Mouse (Mus musculus): ENCODE measurements around the gene Tm4sf5.
"Not testable (repeated sequence)": the region's sequence is repeated elsewhere in the genome, so short reads cannot be mapped to it uniquely, and the experiment has no call there.

Tm4sf5 gene

GRCm38 (mm10) chr11:70509753-70510564 lies 4.9 kb downstream of the Tm4sf5 start:
- DNase-seq (ENCODE audit: low read depth, low spot score): peak; percentile 85

- no peak for DNase-seq (ENCODE audit: low read depth, low spot score)
Measured at GRCm38 (mm10) chr11:70511242-70511641, 6.2 kb downstream of the Tm4sf5 start.

- no peak for DNase-seq (ENCODE audit: low read depth, low spot score)
Measured at GRCm38 (mm10) chr11:70511825-70512224, 6.8 kb downstream of the Tm4sf5 start.

GRCm38 (mm10) chr11:70512709-70513342 lies 7.8 kb downstream of the Tm4sf5 start:
- DNase-seq (ENCODE audit: low read depth, low spot score): no peak

- no peak for DNase-seq (ENCODE audit: low read depth, low spot score)
Measured at GRCm38 (mm10) chr11:70513520-70513919, 8.5 kb downstream of the Tm4sf5 start.

- no peak for DNase-seq (ENCODE audit: low read depth, low spot score)
Measured at GRCm38 (mm10) chr11:70514288-70514687, 9.2 kb downstream of the Tm4sf5 start, which contains the start of gene Vmo1. Gene Vmo1 (minus strand): TSS chr11:70514616.

- peak; percentile 76 for DNase-seq (ENCODE audit: low read depth, low spot score)
Measured at GRCm38 (mm10) chr11:70516352-70516751, 11.3 kb downstream of the Tm4sf5 start.

GRCm38 (mm10) chr11:70518436-70518835 lies 13.4 kb downstream of the Tm4sf5 start:
- DNase-seq (ENCODE audit: low read depth, low spot score): no peak

GRCm38 (mm10) chr11:70518923-70519322 lies 13.9 kb downstream of the Tm4sf5 start, which contains the start of gene Gltpd2:
Gene Gltpd2 (plus strand): TSS chr11:70519196.
- no peak for DNase-seq (ENCODE audit: low read depth, low spot score)

- peak; percentile 65 for DNase-seq (ENCODE audit: low read depth, low spot score)
Measured at GRCm38 (mm10) chr11:70520178-70520769, 15.2 kb downstream of the Tm4sf5 start.

- peak; percentile 84 for DNase-seq (ENCODE audit: low read depth, low spot score)
Measured at GRCm38 (mm10) chr11:70523306-70523989, 18.4 kb downstream of the Tm4sf5 start.

- DNase-seq (ENCODE audit: low read depth, low spot score): no peak
Measured at GRCm38 (mm10) chr11:70524782-70525181, 19.7 kb downstream of the Tm4sf5 start.

GRCm38 (mm10) chr11:70525184-70525678 lies 20.2 kb downstream of the Tm4sf5 start, which contains the start of gene Psmb6:
Gene Psmb6 (plus strand): TSS chr11:70525367.
- peak; percentile 98 for DNase-seq (ENCODE audit: low read depth, low spot score)

GRCm38 (mm10) chr11:70525726-70526125 lies 20.7 kb downstream of the Tm4sf5 start:
- DNase-seq (ENCODE audit: low read depth, low spot score): peak; percentile 42

- DNase-seq (ENCODE audit: low read depth, low spot score): no peak
Measured at GRCm38 (mm10) chr11:70526211-70526610, 21.2 kb downstream of the Tm4sf5 start.

- DNase-seq (ENCODE audit: low read depth, low spot score): no peak
Measured at GRCm38 (mm10) chr11:70528610-70529009, 23.6 kb downstream of the Tm4sf5 start.

GRCm38 (mm10) chr11:70531065-70531464 lies 26.0 kb downstream of the Tm4sf5 start:
- not testable (repeated sequence) for DNase-seq (ENCODE audit: low read depth, low spot score)

GRCm38 (mm10) chr11:70532839-70533238 lies 27.8 kb downstream of the Tm4sf5 start, which contains the start of gene Gm40193:
Gene Gm40193 (minus strand): TSS chr11:70532939.
- no peak for DNase-seq (ENCODE audit: low read depth, low spot score)

- no peak for DNase-seq (ENCODE audit: low read depth, low spot score)
Measured at GRCm38 (mm10) chr11:70539423-70539822, 34.4 kb downstream of the Tm4sf5 start.

- DNase-seq (ENCODE audit: low read depth, low spot score): peak; percentile 92
Measured at GRCm38 (mm10) chr11:70539877-70540587, 35.0 kb downstream of the Tm4sf5 start, which contains the start of gene Pld2. Gene Pld2 (plus strand): TSS chr11:70540064.

GRCm38 (mm10) chr11:70540928-70541327 lies 35.9 kb downstream of the Tm4sf5 start:
- no peak for DNase-seq (ENCODE audit: low read depth, low spot score)
